Mouse (Mus musculus) spleen, postnatal 0 days (tissue): ENCODE results near the gene Gm4305. TPM values are rescaled to one million over a fixed set of nuclear protein-coding genes. Genes with fewer than 3 reads are reported as not detected.

Experiments
- polyA plus RNA-seq: library from polyadenylated mRNA; unstranded; fragments of >200 nt; fragmentation: Nextera tagmentation; extraction: Ambion mirVana; gene quantifications from 2 replicates; pipeline ENCODE4 v1.2.1, GENCODE M21; 2015

Gene Gm4305
- not detected in 2 replicates for polyA plus RNA-seq

GRCm38 (mm10) chr10:100350793-100351192 is at the start of gene Gm4305:
Gm4305 (plus strand) TSS chr10:100351093.

DNA sequence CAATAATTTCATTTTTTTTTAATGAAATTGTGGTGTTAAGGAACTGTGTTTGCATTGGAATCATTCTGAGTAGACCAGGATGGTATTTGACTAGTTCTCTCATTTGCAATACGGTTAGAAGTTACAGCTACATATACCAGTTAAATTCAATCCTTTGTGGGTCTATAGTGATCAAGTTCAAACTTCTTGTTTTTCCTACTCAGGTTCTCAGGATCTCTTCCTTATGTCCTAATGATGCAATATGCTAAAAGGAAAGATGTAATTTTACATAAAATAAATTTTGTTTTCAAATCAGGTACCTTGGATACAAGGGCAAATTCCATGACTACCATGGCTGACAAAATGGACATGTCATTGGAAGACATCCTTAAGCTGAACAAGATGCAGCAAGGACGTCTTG is 15.5 kb upstream of the Gm4305 start, which contains the start of gene Gm4301:
Gene Gm4301, plus strand, starts transcription at position 301 of the 400 bp plus-strand sequence.

GRCm38 (mm10) chr10:100340536-100340935 is 10.4 kb upstream of the Gm4305 start, which contains the start of gene Gm4302:
Gm4302 (plus strand) TSS chr10:100340836.

DNA sequence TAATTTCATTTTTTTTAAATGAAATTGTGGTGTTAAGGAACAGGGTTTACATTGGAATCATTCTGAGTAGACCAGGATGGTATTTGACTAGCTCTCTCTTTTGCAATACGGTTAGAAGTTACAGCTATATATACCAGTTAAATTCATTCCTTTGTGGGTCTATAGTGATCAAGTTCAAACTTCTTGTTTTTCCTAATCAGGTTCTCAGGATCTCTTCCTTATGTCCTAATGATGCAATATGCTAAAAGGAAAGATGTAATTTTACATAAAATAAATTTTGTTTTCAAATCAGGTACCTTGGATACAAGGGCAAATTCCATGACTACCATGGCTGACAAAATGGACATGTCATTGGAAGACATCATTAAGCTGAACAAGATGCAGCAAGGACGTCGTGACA is 5.2 kb upstream of the Gm4305 start, which contains the start of gene Gm4303:
Gene Gm4303, plus strand, starts transcription at position 301 of the 400 bp plus-strand sequence.

GRCm38 (mm10) chr10:100361038-100361437 is 10.1 kb downstream of the Gm4305 start, which contains the start of gene Gm4307:
Gm4307 (plus strand) TSS chr10:100361338.

DNA sequence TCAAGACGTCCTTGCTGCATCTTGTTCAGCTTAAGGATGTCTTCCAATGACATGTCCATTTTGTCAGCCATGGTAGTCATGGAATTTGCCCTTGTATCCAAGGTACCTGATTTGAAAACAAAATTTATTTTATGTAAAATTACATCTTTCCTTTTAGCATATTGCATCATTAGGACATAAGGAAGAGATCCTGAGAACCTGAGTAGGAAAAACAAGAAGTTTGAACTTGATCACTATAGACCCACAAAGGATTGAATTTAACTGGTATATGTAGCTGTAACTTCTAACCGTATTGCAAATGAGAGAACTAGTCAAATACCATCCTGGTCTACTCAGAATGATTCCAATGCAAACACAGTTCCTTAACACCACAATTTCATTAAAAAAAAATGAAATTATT is 31.6 kb downstream of the Gm4305 start, which contains the start of gene Gm4312:
Gene Gm4312, minus strand, starts transcription at position 101 of the 400 bp plus-strand sequence.

Other genes starting within 250 kb of the Gm4305 start
- not detected in 2 replicates for gene Gm4301, start 15.4 kb upstream of the Gm4305 start, polyA plus RNA-seq
- gene Gm4302, start 10.3 kb upstream of the Gm4305 start, polyA plus RNA-seq: not detected in 2 replicates
- gene Gm4303, start 5.1 kb upstream of the Gm4305 start, polyA plus RNA-seq: not detected in 2 replicates
- not detected in 2 replicates for gene Gm4307, start 10.2 kb downstream of the Gm4305 start, polyA plus RNA-seq
- gene Gm4312, start 31.5 kb downstream of the Gm4305 start, polyA plus RNA-seq: not detected in 2 replicates
- gene Tmtc3, start 136.3 kb downstream of the Gm4305 start, polyA plus RNA-seq: 6.1 and 6.2 TPM in 2 replicates
- 5.1 and 5.5 TPM in 2 replicates for gene Cep290, start 136.5 kb downstream of the Gm4305 start, polyA plus RNA-seq
- gene 4930430F08Rik, start 239.3 kb downstream of the Gm4305 start, polyA plus RNA-seq: 11.7 and 14.5 TPM in 2 replicates
- gene 1700017N19Rik, start 239.4 kb downstream of the Gm4305 start, polyA plus RNA-seq: not detected in 2 replicates